Mouse (Mus musculus): ENCODE measurements around the gene Tlr5. TPM values are rescaled to one million over a fixed set of nuclear protein-coding genes. Genes with fewer than 3 reads are reported as not detected.

Gene Tlr5
- polyA plus RNA-seq, 1 experiment from 2014 or later = 1.2 TPM

GRCm38 (mm10) chr1:182963329-182963728, 8.7 kb downstream of the Tlr5 start:
- DNase-seq = no peak
- Histone ChIP-seq H3K9ac (replicated peaks) (no peak overlapping the region), H3K9me3 (ENCODE audit: low read length) (no peaks in the 10 kb centered on the region), H3K36me3 (replicated peaks; ENCODE audit: insufficient read depth, low read length) (no peaks in the 10 kb centered on the region), H3K27ac (ENCODE audit: low read depth) (no peak overlapping the region), H3K4me3 (ENCODE audit: low read depth, low read length) (no peak overlapping the region), H3K27me3 (ENCODE audit: insufficient read depth, low read length) (no peaks in the 10 kb centered on the region), H3K4me2 (ENCODE audit: low read depth, low read length) (no peak overlapping the region), H3K4me1 (ENCODE audit: insufficient read depth) (peaks cover 12% of the 10 kb centered on the region; the same call in 1 of the 2 replicates)
- TF ChIP-seq CTCF (IDR thresholded peaks at IDR 0.05; ENCODE audit: low read depth) (no peak), EP300 (IDR thresholded peaks at IDR 0.05; ENCODE audit: low read depth) (no peak)
- no peak for ATAC-seq
- WGBS (ENCODE audit: insufficient replicate concordance) = 64% methylated on average over 5 of the region's 5 CpGs

GRCm38 (mm10) chr1:182964855-182965466, 10.4 kb downstream of the Tlr5 start:
- WGBS (ENCODE audit: insufficient replicate concordance) = 72% methylated on average over 9 of the region's 9 CpGs
- Histone ChIP-seq H3K36me3 (replicated peaks; ENCODE audit: insufficient read depth, low read length) (no peaks in the 10 kb centered on the region), H3K4me1 (ENCODE audit: insufficient read depth) (no peaks in the 10 kb centered on the region), H3K27me3 (ENCODE audit: insufficient read depth, low read length) (no peaks in the 10 kb centered on the region), H3K9ac (replicated peaks) (no peak overlapping the region), H3K27ac (ENCODE audit: low read depth) (no peak overlapping the region), H3K9me3 (ENCODE audit: low read length) (no peaks in the 10 kb centered on the region), H3K4me2 (ENCODE audit: low read depth, low read length) (no peak overlapping the region), H3K4me3 (ENCODE audit: low read depth, low read length) (no peak overlapping the region)
- TF ChIP-seq CTCF (IDR thresholded peaks at IDR 0.05; ENCODE audit: low read depth) (no peak), EP300 (IDR thresholded peaks at IDR 0.05; ENCODE audit: low read depth) (no peak)
- DNase-seq (no peak), ATAC-seq (no peak)

GRCm38 (mm10) chr1:182968732-182969131, 14.1 kb downstream of the Tlr5 start:
- WGBS (ENCODE audit: insufficient replicate concordance) = 82% methylated on average over 9 of the region's 9 CpGs
- H3K4me1 ChIP-seq (ENCODE audit: insufficient read depth) = no peaks in the 10 kb centered on the region
- no peak overlapping the region for H3K27ac ChIP-seq (ENCODE audit: low read depth)
- DNase-seq (no peak), ATAC-seq (no peak)
- TF ChIP-seq CTCF (IDR thresholded peaks at IDR 0.05; ENCODE audit: low read depth) = no peak
- no peak for TF ChIP-seq EP300 (IDR thresholded peaks at IDR 0.05; ENCODE audit: low read depth)
- H3K36me3 ChIP-seq (replicated peaks; ENCODE audit: insufficient read depth, low read length) = no peaks in the 10 kb centered on the region; the same call in 1 of the 2 replicates
- H3K4me3 ChIP-seq (ENCODE audit: low read depth, low read length) = no peak overlapping the region
- H3K9me3 ChIP-seq (ENCODE audit: low read length) = no peaks in the 10 kb centered on the region
- no peaks in the 10 kb centered on the region for H3K27me3 ChIP-seq (ENCODE audit: insufficient read depth, low read length)
- no peak overlapping the region for H3K4me2 ChIP-seq (ENCODE audit: low read depth, low read length)
- no peak overlapping the region for H3K9ac ChIP-seq (replicated peaks)

GRCm38 (mm10) chr1:182972240-182972639, 17.7 kb downstream of the Tlr5 start:
- H3K4me3 ChIP-seq (ENCODE audit: low read depth, low read length) = no peak overlapping the region
- WGBS (ENCODE audit: insufficient replicate concordance) = 76% methylated on average over 6 of the region's 6 CpGs
- H3K27ac ChIP-seq (ENCODE audit: low read depth) = no peak overlapping the region
- no peaks in the 10 kb centered on the region for H3K9me3 ChIP-seq (ENCODE audit: low read length)
- no peak for TF ChIP-seq EP300 (IDR thresholded peaks at IDR 0.05; ENCODE audit: low read depth)
- no peak for TF ChIP-seq CTCF (IDR thresholded peaks at IDR 0.05; ENCODE audit: low read depth)
- H3K9ac ChIP-seq (replicated peaks) = no peak overlapping the region
- H3K4me1 ChIP-seq (ENCODE audit: insufficient read depth) = no peaks in the 10 kb centered on the region
- no peak for DNase-seq
- ATAC-seq = no peak
- no peaks in the 10 kb centered on the region; the same call in 1 of the 2 replicates for H3K36me3 ChIP-seq (replicated peaks; ENCODE audit: insufficient read depth, low read length)
- no peaks in the 10 kb centered on the region for H3K27me3 ChIP-seq (ENCODE audit: insufficient read depth, low read length)
- H3K4me2 ChIP-seq (ENCODE audit: low read depth, low read length) = no peak overlapping the region

- no peak overlapping the region for H3K4me3 ChIP-seq (ENCODE audit: low read depth, low read length)
- no peak for ATAC-seq
- H3K4me1 ChIP-seq (ENCODE audit: insufficient read depth) = no peaks in the 10 kb centered on the region
- H3K9ac ChIP-seq (replicated peaks) = no peak overlapping the region
- no peak for DNase-seq
- H3K9me3 ChIP-seq (ENCODE audit: low read length) = no peaks in the 10 kb centered on the region
- TF ChIP-seq EP300 (IDR thresholded peaks at IDR 0.05; ENCODE audit: low read depth) = no peak
- H3K36me3 ChIP-seq (replicated peaks; ENCODE audit: insufficient read depth, low read length) = no peaks in the 10 kb centered on the region; the same call in 1 of the 2 replicates
- H3K27me3 ChIP-seq (ENCODE audit: insufficient read depth, low read length) = no peaks in the 10 kb centered on the region
- H3K27ac ChIP-seq (ENCODE audit: low read depth) = no peak overlapping the region
- 67% methylated on average over 14 of the region's 14 CpGs for WGBS (ENCODE audit: insufficient replicate concordance)
- H3K4me2 ChIP-seq (ENCODE audit: low read depth, low read length) = no peak overlapping the region
Measured at GRCm38 (mm10) chr1:182974826-182975225, 20.2 kb downstream of the Tlr5 start.

GRCm38 (mm10) chr1:182980702-182981101, 26.1 kb downstream of the Tlr5 start:
- Histone ChIP-seq H3K27ac (ENCODE audit: low read depth) (no peak overlapping the region), H3K9ac (replicated peaks) (no peak overlapping the region), H3K36me3 (replicated peaks; ENCODE audit: insufficient read depth, low read length) (no peaks in the 10 kb centered on the region), H3K4me3 (ENCODE audit: low read depth, low read length) (no peak overlapping the region), H3K4me2 (ENCODE audit: low read depth, low read length) (no peak overlapping the region), H3K9me3 (ENCODE audit: low read length) (no peaks in the 10 kb centered on the region), H3K27me3 (ENCODE audit: insufficient read depth, low read length) (no peaks in the 10 kb centered on the region), H3K4me1 (ENCODE audit: insufficient read depth) (peaks cover 5% of the 10 kb centered on the region; the same call in 1 of the 2 replicates)
- no peak for ATAC-seq
- WGBS (ENCODE audit: insufficient replicate concordance) = 65% methylated on average over 6 of the region's 6 CpGs
- TF ChIP-seq EP300 (IDR thresholded peaks at IDR 0.05; ENCODE audit: low read depth) (no peak), CTCF (IDR thresholded peaks at IDR 0.05; ENCODE audit: low read depth) (no peak)
- no peak for DNase-seq
